Mouse (Mus musculus) ES-Bruce4 (cell line): ENCODE measurements around the gene Rab3gap1.

Experiments used
- CTCF ChIP-seq: IDR thresholded peaks from one replicate; pipeline ENCODE4 v1.8.1; 2011; ENCODE audit warnings: low read depth, low read length
- EP300 ChIP-seq: IDR thresholded peaks from 2 replicates; pipeline ENCODE4 v1.6.1; 2011; ENCODE audit warnings: low read depth, low read length; ENCODE audit not compliant: insufficient read depth

- TF ChIP-seq EP300 (no peak), CTCF (no peak)
Measured at GRCm38 (mm10) chr1:127830215-127830921, 38.2 kb upstream of the Rab3gap1 start.
